Mouse (Mus musculus): ENCODE results near the gene Nuak1.

GRCm38 (mm10) chr10:84438049-84438422 lies 2.4 kb downstream of the Nuak1 start:
- peak; percentile 91 for TF ChIP-seq CTCF (IDR thresholded peaks at IDR 0.05; ENCODE audit: low read depth, low read length)
- no peak for TF ChIP-seq POLR2A (IDR thresholded peaks at IDR 0.05; ENCODE audit: extremely low read depth, insufficient read depth, low read length)

Measured in liver, adult 2 months (tissue).